Mouse (Mus musculus): ENCODE measurements around the gene Scnn1g.

DNA sequence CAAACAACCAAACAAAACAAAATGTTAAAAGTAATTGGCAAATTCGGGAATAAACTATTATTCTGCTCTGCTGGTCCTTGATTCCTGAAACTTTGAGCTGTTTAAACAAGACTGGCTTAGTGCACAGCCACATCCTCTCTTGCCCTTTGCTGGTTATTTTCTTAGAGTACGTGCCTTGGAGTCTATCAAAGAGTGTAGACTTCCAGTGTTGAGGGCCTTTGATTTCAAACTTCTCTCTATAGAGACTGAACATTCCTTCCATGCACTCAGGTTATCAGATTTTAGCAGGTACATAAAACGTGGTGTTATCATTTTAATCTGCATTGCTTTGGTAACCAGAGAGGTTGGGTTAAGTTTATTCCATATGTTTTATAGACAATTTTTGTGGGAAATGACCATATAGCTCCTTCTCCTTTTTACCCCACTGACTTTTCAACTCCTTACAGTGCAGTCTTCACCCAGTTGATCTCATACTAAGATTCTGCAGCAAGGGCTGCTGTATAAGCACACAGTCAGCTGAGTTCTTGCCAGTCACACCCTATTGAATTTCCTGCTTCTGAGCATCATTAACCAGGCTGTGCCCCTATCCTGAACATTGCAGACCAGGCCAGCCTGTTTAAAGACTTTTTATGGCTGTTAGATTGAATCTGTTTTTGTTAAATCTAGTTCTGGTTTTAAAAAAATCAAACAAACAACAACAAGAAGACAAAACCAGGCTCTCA is 48.1 kb downstream of the Scnn1g start:
- TF ChIP-seq CTCF (IDR thresholded peaks at IDR 0.05; ENCODE audit: borderline replicate concordance, insufficient read depth, low read length) (no peak), POLR2A (IDR thresholded peaks at IDR 0.05; ENCODE audit: low read depth, low read length) (no peak)
